Comparison of ENCODE assay signal across 28 mouse cellular contexts in genomic region chr17:79076974-79077847, GRCm38 (mm10). TPM values are rescaled to one million over a fixed set of nuclear protein-coding genes. Genes with fewer than 3 reads are reported as not detected.
DNase-seq lines count a peak whose midpoint lies in the region; ATAC-seq and TF ChIP-seq lines count a peak whose summit lies in the region.
"Had no signal": no experiment of that assay in that cellular context is flagged by ENCODE, and none has a peak within 500 bp of the region (broad histone marks: within the 10 kb centered on the region; RNA-seq: fewer than 3 reads in every experiment).

No protein-coding gene starts in this region.

- H3K9me3 ChIP-seq in limb, embryonic 14.5 days (ENCODE audit: control insufficient read depth, low read length), result no peaks in the 10 kb centered on the region
- no peaks in the 10 kb centered on the region for H3K9me3 ChIP-seq in limb, embryonic 10.5 days (replicated peaks)
- no peaks in the 10 kb centered on the region for H3K9me3 ChIP-seq in intestine, embryonic 15.5 days
- H3K9me3 ChIP-seq in lung, embryonic 16.5 days (ENCODE audit: control insufficient read depth, low read length), result no peaks in the 10 kb centered on the region
- no peaks in the 10 kb centered on the region for H3K9me3 ChIP-seq in stomach, embryonic 14.5 days (ENCODE audit: control insufficient read depth, low read depth, low read length)
- H3K9me3 ChIP-seq: embryonic facial prominence, embryonic 13.5 days; G1E; heart, embryonic 15.5 days; hindbrain, embryonic 15.5 days; megakaryocyte, embryonic 14.5 days; midbrain, embryonic 13.5 days had no signal

- H3K4me2 ChIP-seq in limb, embryonic 14.5 days (replicated peaks; ENCODE audit: low read depth, low read length, severe bottlenecking), result no peak overlapping the region
- no peak overlapping the region for H3K4me2 ChIP-seq in intestine, embryonic 15.5 days (replicated peaks)
- H3K4me2 ChIP-seq in lung, embryonic 16.5 days (ENCODE audit: low read depth, low read length), result no peak overlapping the region
- H3K4me2 ChIP-seq in stomach, embryonic 14.5 days (replicated peaks; ENCODE audit: low read depth, low read length), result no peak overlapping the region
- H3K4me2 ChIP-seq: embryonic facial prominence, embryonic 13.5 days; heart, embryonic 15.5 days; hindbrain, embryonic 15.5 days; midbrain, embryonic 13.5 days had no signal

- H3K4me1 ChIP-seq in limb, embryonic 14.5 days (ENCODE audit: control insufficient read depth, insufficient read depth, low read length), result no peaks in the 10 kb centered on the region
- no peaks in the 10 kb centered on the region for H3K4me1 ChIP-seq in limb, embryonic 10.5 days
- no peaks in the 10 kb centered on the region for H3K4me1 ChIP-seq in intestine, embryonic 15.5 days (replicated peaks)
- H3K4me1 ChIP-seq in lung, embryonic 16.5 days (replicated peaks; ENCODE audit: control insufficient read depth, insufficient read depth, low read length), result 0 out of 2 replicates have a peak, but pooled peaks cover 5% of the 10 kb centered on the region
- peaks cover 6% of the 10 kb centered on the region; the same call in 1 of the 2 replicates for H3K4me1 ChIP-seq in stomach, embryonic 14.5 days (ENCODE audit: control insufficient read depth, insufficient read depth, low read length)
- H3K4me1 ChIP-seq: embryonic facial prominence, embryonic 13.5 days; heart, embryonic 15.5 days; hindbrain, embryonic 15.5 days; megakaryocyte, embryonic 14.5 days; midbrain, embryonic 13.5 days had no signal

- H3K27ac ChIP-seq in limb, embryonic 14.5 days (replicated peaks; ENCODE audit: low read depth, low read length), result no peak overlapping the region
- no peak overlapping the region for H3K27ac ChIP-seq in limb, embryonic 10.5 days
- H3K27ac ChIP-seq in intestine, embryonic 15.5 days, result peak overlapping the region; percentile 75
- H3K27ac ChIP-seq in lung, embryonic 16.5 days (ENCODE audit: low read length), result 0 out of 2 replicates have a peak overlapping the region, but pooled peaks have one; percentile 31
- H3K27ac ChIP-seq in stomach, embryonic 14.5 days (ENCODE audit: low read length), result peak overlapping the region; percentile 69
- H3K27ac ChIP-seq: embryonic facial prominence, embryonic 13.5 days; heart, embryonic 15.5 days; hindbrain, embryonic 15.5 days; layer of hippocampus, adult 2 months; midbrain, embryonic 13.5 days had no signal

- H3K9ac ChIP-seq in limb, embryonic 14.5 days (ENCODE audit: low read depth, low read length, severe bottlenecking), result no peak overlapping the region
- no peak overlapping the region for H3K9ac ChIP-seq in intestine, embryonic 15.5 days
- H3K9ac ChIP-seq in lung, embryonic 16.5 days (ENCODE audit: low read length), result no peak overlapping the region
- no peak overlapping the region for H3K9ac ChIP-seq in stomach, embryonic 14.5 days (replicated peaks; ENCODE audit: low read depth, low read length)
- H3K9ac ChIP-seq: embryonic facial prominence, embryonic 13.5 days; heart, embryonic 15.5 days; hindbrain, embryonic 15.5 days; liver, postnatal 0 days; midbrain, embryonic 13.5 days had no signal

- no peaks in the 10 kb centered on the region for H3K27me3 ChIP-seq in limb, embryonic 14.5 days (ENCODE audit: control insufficient read depth, insufficient read depth, low read length)
- H3K27me3 ChIP-seq in limb, embryonic 10.5 days (ENCODE audit: low read depth, poor library complexity, severe bottlenecking), result no peaks in the 10 kb centered on the region
- no peaks in the 10 kb centered on the region for H3K27me3 ChIP-seq in intestine, embryonic 15.5 days (replicated peaks)
- H3K27me3 ChIP-seq in lung, embryonic 16.5 days (ENCODE audit: control insufficient read depth, insufficient read depth, low read depth, low read length), result no peaks in the 10 kb centered on the region
- no peaks in the 10 kb centered on the region for H3K27me3 ChIP-seq in stomach, embryonic 14.5 days (ENCODE audit: control insufficient read depth, insufficient read depth, low read length)
- H3K27me3 ChIP-seq: CH12.LX; embryonic facial prominence, embryonic 13.5 days; heart, embryonic 15.5 days; hindbrain, embryonic 15.5 days; midbrain, embryonic 13.5 days had no signal

- 68% methylated on average over 8 of the region's 8 CpGs for WGBS in limb, embryonic 14.5 days
- WGBS in limb, embryonic 10.5 days, result 80% methylated on average over 8 of the region's 8 CpGs
- 50% methylated on average over 8 of the region's 8 CpGs for WGBS in intestine, embryonic 15.5 days
- WGBS in lung, embryonic 16.5 days, result 50% methylated on average over 8 of the region's 8 CpGs
- WGBS in stomach, embryonic 14.5 days, result 52% methylated on average over 8 of the region's 8 CpGs

- no peaks in the 10 kb centered on the region for H3K36me3 ChIP-seq in limb, embryonic 14.5 days (ENCODE audit: control insufficient read depth, insufficient read depth, low read length)
- no peaks in the 10 kb centered on the region for H3K36me3 ChIP-seq in limb, embryonic 10.5 days
- no peaks in the 10 kb centered on the region for H3K36me3 ChIP-seq in intestine, embryonic 15.5 days
- no peaks in the 10 kb centered on the region for H3K36me3 ChIP-seq in lung, embryonic 16.5 days (ENCODE audit: control insufficient read depth, insufficient read depth, low read length)
- no peaks in the 10 kb centered on the region for H3K36me3 ChIP-seq in stomach, embryonic 14.5 days (ENCODE audit: control insufficient read depth, insufficient read depth, low read length)
- H3K36me3 ChIP-seq: embryonic facial prominence, embryonic 13.5 days; G1E; heart, embryonic 15.5 days; hindbrain, embryonic 15.5 days; midbrain, embryonic 13.5 days had no signal

- no peak for ATAC-seq in limb, embryonic 14.5 days (ENCODE audit: low FRiP score, low read depth)
- peak; percentile 88 for ATAC-seq in intestine, embryonic 15.5 days
- ATAC-seq in lung, embryonic 16.5 days (ENCODE audit: low read depth), result peak; percentile 88
- peak; percentile 76; the same call in 1 of the 2 replicates for ATAC-seq in stomach, embryonic 14.5 days (ENCODE audit: insufficient number of reproducible peaks, insufficient read depth, low FRiP score, low read depth)
- no peak for ATAC-seq in inflammation-experienced regulatory T-cells, adult 6 months
- ATAC-seq: forebrain, embryonic 14.5 days; liver, postnatal 0 days; midbrain, embryonic 13.5 days had no signal

- H3K4me3 ChIP-seq in limb, embryonic 14.5 days (replicated peaks; ENCODE audit: low read length), result no peak overlapping the region
- no peak overlapping the region for H3K4me3 ChIP-seq in limb, embryonic 10.5 days
- H3K4me3 ChIP-seq in intestine, embryonic 15.5 days (replicated peaks), result no peak overlapping the region
- no peak overlapping the region for H3K4me3 ChIP-seq in lung, embryonic 16.5 days (ENCODE audit: low read length)
- H3K4me3 ChIP-seq in stomach, embryonic 14.5 days (ENCODE audit: low read depth, low read length), result no peak overlapping the region
- H3K4me3 ChIP-seq: embryonic facial prominence, embryonic 13.5 days; heart, embryonic 15.5 days; hindbrain, embryonic 15.5 days; layer of hippocampus, adult 2 months; megakaryocyte, embryonic 14.5 days; midbrain, embryonic 13.5 days had no signal

- no peak for TF ChIP-seq POLR2A in limb, embryonic 14.5 days (IDR thresholded peaks at IDR 0.05; ENCODE audit: borderline replicate concordance, extremely low read depth, insufficient read depth, insufficient read length)

- DNase-seq in limb, embryonic 14.5 days (ENCODE audit: low spot score), result peak; percentile 55
- no peak for DNase-seq in limb, embryonic 10.5 days (ENCODE audit: low spot score)
- no peak for DNase-seq in right cerebral cortex, adult 18-20 months
- DNase-seq: adrenal gland, adult 2 months; B cell, adult 2 months; cerebellum, adult 11-12 months; cerebellum, postnatal 25 days; heart, postnatal 4 days; kidney, adult 18-20 months; layer of hippocampus, postnatal 36 days; liver; liver, postnatal 0 days; right cerebral cortex, postnatal 14 days; thymus, adult 18-20 months; thymus, postnatal 36 days had no signal

RNA-seq across cellular contexts. Expression of gene Qpct, which starts 25.5 kb away (rescaled TPM):
- polyA plus RNA-seq in limb, embryonic 14.5 days (2012; rRNA removed), result 5.1 and 5.9 TPM in 2 replicates
- 8.6 and 8.8 TPM in 2 replicates for polyA plus RNA-seq in limb, embryonic 14.5 days (2014; fragmentation: Nextera tagmentation; extraction: Ambion mirVana)
- polyA plus RNA-seq in limb, embryonic 10.5 days (2016; fragmentation: Nextera tagmentation; extraction: Ambion mirVana), result 0.99 and 1.3 TPM in 2 replicates
- polyA plus RNA-seq in intestine, embryonic 15.5 days (2015; fragmentation: Nextera tagmentation; extraction: Ambion mirVana), result 10.6 and 12.4 TPM in 2 replicates
- 25.9 and 26.3 TPM in 2 replicates for polyA plus RNA-seq in lung, embryonic 16.5 days (2015; fragmentation: Nextera tagmentation; extraction: Ambion mirVana)
- polyA plus RNA-seq in stomach, embryonic 14.5 days (2014; fragmentation: Nextera tagmentation; extraction: Ambion mirVana), result 12.3 and 12.9 TPM in 2 replicates
- polyA plus RNA-seq in inflammation-experienced regulatory T-cells, adult 6 months (2017; shearing (Covaris generic)), result 1 to 10 TPM in 2 of 3 experiments, under 1 TPM in 1; 0.99 to 8.4 (median 3.1) TPM
- polyA plus RNA-seq: G1E had no signal

RNA-seq across cellular contexts. Expression of gene Prkd3, which starts 56.6 kb away (rescaled TPM):
- polyA plus RNA-seq in limb, embryonic 14.5 days (2012; rRNA removed), result 35.5 and 38.5 TPM in 2 replicates
- polyA plus RNA-seq in limb, embryonic 14.5 days (2014; fragmentation: Nextera tagmentation; extraction: Ambion mirVana), result 43.2 and 48.2 TPM in 2 replicates
- polyA plus RNA-seq in limb, embryonic 10.5 days (2016; fragmentation: Nextera tagmentation; extraction: Ambion mirVana), result 42.6 and 51.8 TPM in 2 replicates
- 26.2 and 30.9 TPM in 2 replicates for polyA plus RNA-seq in intestine, embryonic 15.5 days (2015; fragmentation: Nextera tagmentation; extraction: Ambion mirVana)
- polyA plus RNA-seq in lung, embryonic 16.5 days (2015; fragmentation: Nextera tagmentation; extraction: Ambion mirVana), result 42.5 and 43.6 TPM in 2 replicates
- 47.5 and 49.9 TPM in 2 replicates for polyA plus RNA-seq in stomach, embryonic 14.5 days (2014; fragmentation: Nextera tagmentation; extraction: Ambion mirVana)
- polyA plus RNA-seq in inflammation-experienced regulatory T-cells, adult 6 months (2017; shearing (Covaris generic)), result 1 to 10 TPM; 2.8 to 7.7 (median 5.0) TPM
- polyA plus RNA-seq: G1E had no signal

Comparison
In these comparisons a context has a peak if more than half of its experiments do, and no peak if none do; other contexts are left out.
1. ATAC-seq: peak in intestine, embryonic 15.5 days (single experiment), lung, embryonic 16.5 days (single experiment) and stomach, embryonic 14.5 days (single experiment); none in limb, embryonic 14.5 days (single experiment) and inflammation-experienced regulatory T-cells, adult 6 months (single experiment).
2. H3K27ac ChIP-seq: peak in intestine, embryonic 15.5 days (single experiment), lung, embryonic 16.5 days (single experiment) and stomach, embryonic 14.5 days (single experiment); none in limb, embryonic 14.5 days (single experiment) and limb, embryonic 10.5 days (single experiment).